Mouse (Mus musculus) gastrocnemius, adult 8-10 months (tissue): ENCODE data around the gene Mettl15. TPM values are rescaled to one million over a fixed set of nuclear protein-coding genes. Genes with fewer than 3 reads are reported as not detected.

Experiments
- DNase-seq, 2 experiments: peaks; one replicate each; pipeline ENCODE4 v3.0.0; 2022; ENCODE audit warnings: low spot score in 2 of 2
- microRNA-seq: library from miRNA; unstranded; fragments of <30 nt; microRNA quantifications from one replicate; pipeline ENCODE4 v1.2.0, GENCODE M21; 2022
- total RNA-seq, 4 experiments: library from RNA; stranded (reverse); gene quantifications; 2 replicates each; pipeline ENCODE4 v1.2.4; 2022

The Mettl15 gene
- total RNA-seq, 4 experiments from 2014 or later: 4.1 to 6.4 (median 5.6) TPM

- no peak for DNase-seq
Observed at GRCm38 (mm10) chr2:109158509-109158908, 122.0 kb downstream of the Mettl15 start.

GRCm38 (mm10) chr2:109156131-109156530, 124.4 kb downstream of the Mettl15 start:
- DNase-seq: no peak

- no peak for DNase-seq
Observed at GRCm38 (mm10) chr2:109153402-109154050, 127.0 kb downstream of the Mettl15 start.

- no peak for DNase-seq
Observed at GRCm38 (mm10) chr2:109147292-109147691, 133.3 kb downstream of the Mettl15 start.

- no peak for DNase-seq
Observed at GRCm38 (mm10) chr2:109144410-109144809, 136.1 kb downstream of the Mettl15 start.

GRCm38 (mm10) chr2:109140330-109140729, 140.2 kb downstream of the Mettl15 start:
- no peak for DNase-seq

GRCm38 (mm10) chr2:109137276-109137675, 143.3 kb downstream of the Mettl15 start:
- no peak for DNase-seq

- no peak for DNase-seq
Observed at GRCm38 (mm10) chr2:109130718-109131117, 149.8 kb downstream of the Mettl15 start.

- no peak for DNase-seq
Observed at GRCm38 (mm10) chr2:109129921-109130320, 150.6 kb downstream of the Mettl15 start.

- no peak for DNase-seq
Observed at GRCm38 (mm10) chr2:109105773-109106484, 174.6 kb downstream of the Mettl15 start.

- no peak for DNase-seq
Observed at GRCm38 (mm10) chr2:109049686-109050085, 230.9 kb downstream of the Mettl15 start.

Small RNA genes lying within 50 kb of the gene (microRNA-seq; reads per million reads assigned to microRNA genes)
- not detected for gene Gm24115

Other genes starting within 250 kb of the Mettl15 start
- gene Kif18a, start within 50 bp of the Mettl15 start, total RNA-seq: 1 to 10 TPM in 1 of 4 experiments, under 1 TPM in 3; 0.54 to 1.2 (median 0.68) TPM